Mouse (Mus musculus) hindbrain, embryonic 11.5 days (tissue): ENCODE results near the gene Tns2. TPM values are rescaled to one million over a fixed set of nuclear protein-coding genes. Genes with fewer than 3 reads are reported as not detected.

Experiments
- ATAC-seq: fragments of 200-750 bp; cut with Nextera tagmentation; 2 replicates; pipeline ENCODE4 v1.8.0; 2017; ENCODE audit warnings: mild to moderate bottlenecking, moderate TSS enrichment, moderate library complexity; ENCODE audit not compliant: low FRiP score
- DNase-seq: peaks from one replicate; pipeline ENCODE4 v3.0.0-alpha.2; 2015; ENCODE audit warnings: low spot score
- H3K27ac ChIP-seq: fragments of 300-500 bp; sonication (generic); 2 replicates; pipeline ENCODE4 v1.5.1; 2014; ENCODE audit warnings: mild to moderate bottlenecking, low read depth, low read length
- H3K27me3 ChIP-seq: fragments of 300-500 bp; sonication (generic); 2 replicates; pipeline ENCODE4 v1.6.1; 2014; ENCODE audit warnings: mild to moderate bottlenecking, low read length, moderate library complexity, mixed read lengths; ENCODE audit not compliant: control insufficient read depth, insufficient read depth
- H3K36me3 ChIP-seq: fragments of 300-500 bp; sonication (generic); 2 replicates; pipeline ENCODE4 v1.6.1; 2014; ENCODE audit warnings: mild to moderate bottlenecking, low read length, moderate library complexity, mixed read lengths; ENCODE audit not compliant: control insufficient read depth, insufficient read depth
- H3K4me1 ChIP-seq: fragments of 300-500 bp; sonication (generic); replicated peaks from 2 replicates; pipeline ENCODE4 v1.6.1; 2014; ENCODE audit warnings: low read length, mixed read lengths; ENCODE audit not compliant: control insufficient read depth, insufficient read depth
- H3K4me2 ChIP-seq: fragments of 300-500 bp; sonication (generic); replicated peaks from 2 replicates; pipeline ENCODE4 v1.6.1; 2014; ENCODE audit warnings: mild to moderate bottlenecking, low read depth, low read length
- H3K4me3 ChIP-seq: fragments of 300-500 bp; sonication (generic); 2 replicates; pipeline ENCODE4 v1.5.1; 2014; ENCODE audit warnings: low read depth, low read length
- H3K9ac ChIP-seq: fragments of 300-500 bp; sonication (generic); 2 replicates; pipeline ENCODE4 v1.6.1; 2014; ENCODE audit warnings: low read depth, low read length
- H3K9me3 ChIP-seq: fragments of 300-500 bp; sonication (generic); 2 replicates; pipeline ENCODE4 v1.6.1; 2016; ENCODE audit warnings: low read length; ENCODE audit not compliant: control insufficient read depth
- WGBS: fragments of 180-500 bp; shearing (Covaris S2); extraction: QIAGEN DNeasy Blood & Tissue Kit; methylation state at CpG from one replicate; pipeline ENCODE4 v1.1.7; 2014; 5-methylcytosine and 5-hydroxymethylcytosine counted together
- polyA plus RNA-seq: library from polyadenylated mRNA; unstranded; fragments of >200 nt; fragmentation: Nextera tagmentation; extraction: Ambion mirVana; gene quantifications from 2 replicates; pipeline ENCODE4 v1.2.1, GENCODE M21; 2014

Gene Tns2
- polyA plus RNA-seq, 1 experiment from 2014 or later: 8.0 TPM

DNA sequence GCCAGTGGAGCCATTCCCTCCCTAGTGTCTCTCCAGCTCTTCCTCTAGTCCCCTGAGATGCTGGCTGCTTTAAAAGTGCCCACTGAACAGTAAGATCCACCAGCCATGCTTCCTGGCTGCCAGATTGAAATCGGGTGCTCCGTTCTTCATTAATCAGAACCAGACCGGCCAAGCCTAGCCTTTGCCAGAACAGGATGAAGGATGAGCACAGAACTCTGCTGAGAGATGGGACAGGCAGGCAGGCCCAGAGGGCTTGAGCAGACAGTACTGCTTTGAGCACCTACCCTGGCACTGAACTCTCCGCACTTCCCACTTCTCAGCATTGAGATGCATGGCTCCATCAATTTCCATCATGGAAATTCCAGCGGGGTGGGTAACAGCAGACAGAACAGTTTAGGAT, 953 bp upstream of the Tns2 start:
- Histone ChIP-seq H3K4me1 (peaks cover 14% of the 10 kb centered on the region), H3K27ac (no peak overlapping the region), H3K9ac (no peak overlapping the region), H3K36me3 (no peaks in the 10 kb centered on the region; the same call in 1 of the 2 replicates), H3K9me3 (no peaks in the 10 kb centered on the region), H3K27me3 (0 out of 2 replicates have a peak, but pooled peaks cover 5% of the 10 kb centered on the region), H3K4me3 (no peak overlapping the region), H3K4me2 (no peak overlapping the region)
- DNase-seq (no peak), ATAC-seq (no peak)
- 38% methylated on average over 5 of the region's 5 CpGs for WGBS

DNA sequence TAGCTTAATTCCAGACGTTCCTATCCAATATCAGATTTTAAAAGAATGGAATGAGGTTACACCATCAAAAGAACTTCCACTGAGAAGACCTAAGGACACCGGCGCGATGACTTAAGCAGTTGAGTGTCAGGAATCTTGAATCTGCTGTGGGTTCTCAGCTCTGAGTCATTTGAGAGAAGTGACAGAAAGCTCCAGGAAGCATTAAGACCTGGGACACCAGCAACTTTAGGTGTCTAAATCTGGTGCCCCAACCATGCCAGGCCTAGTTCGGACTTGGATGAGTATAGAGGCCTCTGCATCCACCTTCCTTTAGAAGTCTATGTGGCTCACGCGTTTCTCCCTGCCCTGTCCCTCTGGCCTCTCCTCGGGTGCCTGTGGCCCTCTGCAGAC, 447 bp upstream of the Tns2 start:
- Histone ChIP-seq H3K4me3 (peak overlapping the region; percentile 44), H3K36me3 (no peaks in the 10 kb centered on the region; the same call in 1 of the 2 replicates), H3K9ac (peak overlapping the region; percentile 50), H3K4me2 (peak overlapping the region; percentile 87), H3K4me1 (peaks cover 16% of the 10 kb centered on the region), H3K27me3 (0 out of 2 replicates have a peak, but pooled peaks cover 5% of the 10 kb centered on the region), H3K27ac (no peak overlapping the region), H3K9me3 (no peaks in the 10 kb centered on the region)
- DNase-seq (no peak), ATAC-seq (no peak)
- WGBS: 22% methylated on average over 8 of the region's 8 CpGs

- Histone ChIP-seq H3K4me1 (peaks cover 16% of the 10 kb centered on the region), H3K4me3 (no peak overlapping the region; the same call in 1 of the 2 replicates), H3K9me3 (no peaks in the 10 kb centered on the region), H3K27ac (0 out of 2 replicates have a peak overlapping the region, but pooled peaks have one; percentile 24), H3K36me3 (no peaks in the 10 kb centered on the region), H3K9ac (0 out of 2 replicates have a peak overlapping the region, but pooled peaks have one; percentile 50), H3K4me2 (peak overlapping the region; percentile 87), H3K27me3 (peaks cover 14% of the 10 kb centered on the region)
- no peak for ATAC-seq
- 25% methylated on average over 10 of the region's 10 CpGs for WGBS
- DNase-seq: peak; percentile 33
Observed at GRCm38 (mm10) chr15:102100996-102101671, 921 bp downstream of the Tns2 start.

- ATAC-seq (no peak), DNase-seq (peak; percentile 19)
- Histone ChIP-seq H3K9me3 (no peaks in the 10 kb centered on the region), H3K4me2 (no peak overlapping the region), H3K9ac (no peak overlapping the region), H3K27ac (peak overlapping the region; percentile 17; the same call in 1 of the 2 replicates), H3K4me1 (peaks cover 19% of the 10 kb centered on the region), H3K27me3 (peaks cover 21% of the 10 kb centered on the region), H3K4me3 (no peak overlapping the region), H3K36me3 (no peaks in the 10 kb centered on the region)
- 26% methylated on average over 11 of the region's 11 CpGs for WGBS
Observed at GRCm38 (mm10) chr15:102101672-102102541, 1.7 kb downstream of the Tns2 start.

DNA sequence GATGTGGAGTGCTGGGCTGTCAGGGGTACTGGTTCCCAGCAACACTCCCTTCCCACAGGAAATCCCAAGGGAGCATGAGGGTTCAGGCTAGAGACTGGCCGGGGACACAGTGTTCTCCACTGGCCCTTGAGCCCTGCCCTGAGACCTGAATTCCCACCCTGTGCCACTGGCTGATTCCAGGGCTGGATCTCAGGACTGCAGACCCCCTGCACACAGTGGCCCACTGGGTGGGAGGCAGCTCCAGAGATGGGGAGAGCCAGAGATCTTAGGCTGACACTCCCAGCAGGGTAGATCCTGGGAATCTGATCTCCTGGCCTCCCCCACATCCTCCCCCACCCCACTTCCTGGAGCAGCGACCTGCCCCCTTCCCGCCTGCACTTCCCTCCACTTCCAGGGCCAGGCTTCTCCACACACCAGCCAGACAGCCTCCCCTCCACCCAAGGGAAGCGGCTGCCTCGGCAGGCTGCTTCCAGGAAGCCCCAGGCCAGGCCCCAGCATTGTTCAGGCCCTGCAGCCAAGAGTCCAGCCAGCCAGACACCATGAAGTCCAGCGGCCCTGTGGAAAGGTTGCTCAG, 2.4 kb downstream of the Tns2 start:
- Histone ChIP-seq H3K9ac (no peak overlapping the region; the same call in 1 of the 2 replicates), H3K4me3 (no peak overlapping the region), H3K4me1 (peaks cover 21% of the 10 kb centered on the region), H3K36me3 (no peaks in the 10 kb centered on the region), H3K27ac (peak overlapping the region; percentile 17; the same call in 1 of the 2 replicates), H3K4me2 (0 out of 2 replicates have a peak overlapping the region, but pooled peaks have one; percentile 4), H3K9me3 (no peaks in the 10 kb centered on the region), H3K27me3 (peaks cover 28% of the 10 kb centered on the region)
- ATAC-seq (no peak), DNase-seq (peak; percentile 29)
- 10% methylated on average over 6 of the region's 6 CpGs for WGBS

DNA sequence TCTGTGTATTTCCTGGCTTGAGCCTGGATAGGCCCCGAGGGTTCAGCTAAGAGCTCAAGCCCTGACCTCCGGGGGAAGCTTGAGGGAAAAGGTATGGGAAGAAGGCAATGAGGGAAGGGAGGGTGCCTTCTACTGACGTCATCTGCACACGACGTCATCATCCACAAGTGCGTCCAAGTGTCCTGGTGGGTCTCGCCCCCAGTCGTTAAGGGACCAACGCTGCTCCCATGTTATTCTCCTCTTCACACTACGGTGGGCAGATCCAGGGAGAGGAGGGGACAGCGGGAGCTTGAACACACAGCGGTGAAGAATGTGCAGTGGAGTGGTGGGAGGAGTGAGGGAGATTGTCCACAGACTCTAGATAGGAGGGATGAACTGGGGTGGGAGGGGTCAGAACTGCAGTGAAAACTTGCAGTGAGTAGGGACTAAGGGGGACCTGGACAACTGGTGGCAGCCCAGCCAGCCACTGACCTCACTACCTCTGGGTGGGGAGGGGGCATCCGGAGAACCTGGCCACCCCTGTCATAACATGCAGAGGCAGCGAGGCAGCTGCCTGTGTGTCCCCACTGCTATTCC, 3.2 kb downstream of the Tns2 start:
- WGBS: 3% methylated on average over 14 of the region's 14 CpGs
- Histone ChIP-seq H3K4me3 (0 out of 2 replicates have a peak overlapping the region, but pooled peaks have one; percentile 3), H3K36me3 (no peaks in the 10 kb centered on the region), H3K4me1 (peaks cover 21% of the 10 kb centered on the region), H3K4me2 (peak overlapping the region; percentile 13; the same call in 1 of the 2 replicates), H3K27me3 (peaks cover 29% of the 10 kb centered on the region), H3K9ac (no peak overlapping the region; the same call in 1 of the 2 replicates), H3K9me3 (no peaks in the 10 kb centered on the region), H3K27ac (0 out of 2 replicates have a peak overlapping the region, but pooled peaks have one; percentile 17)
- peak; percentile 48 for DNase-seq
- ATAC-seq: no peak

DNA sequence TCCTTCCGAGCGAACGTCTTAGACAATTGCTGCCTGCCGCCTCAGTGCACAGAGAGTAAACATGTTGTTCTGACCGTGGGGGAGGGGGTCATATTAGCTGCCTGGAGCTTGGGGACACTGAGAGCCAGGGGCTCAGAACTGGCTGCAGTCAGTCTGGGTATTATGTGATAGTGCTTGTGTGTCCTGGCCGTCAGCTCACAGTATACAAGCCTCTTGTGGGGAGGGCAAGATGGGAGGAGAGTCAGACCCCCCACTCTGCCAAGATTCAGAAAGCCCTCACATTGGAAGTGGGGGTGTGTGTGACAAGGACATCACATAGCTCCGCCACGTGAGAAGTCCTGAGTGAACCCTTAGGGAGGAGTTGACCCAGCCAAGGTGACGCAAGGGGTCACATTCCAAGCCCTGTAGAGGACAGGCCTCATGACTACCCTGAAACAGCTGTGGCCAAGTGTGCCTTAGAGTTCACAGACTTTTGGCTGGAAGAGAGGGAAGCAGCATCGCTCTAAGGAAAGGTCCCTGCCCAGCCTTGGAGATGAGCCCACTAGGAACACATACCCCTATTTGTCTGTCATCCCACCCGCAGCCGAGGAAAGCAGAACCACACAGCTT, 3.8 kb downstream of the Tns2 start:
- H3K4me1 ChIP-seq: peaks cover 21% of the 10 kb centered on the region
- 0 out of 2 replicates have a peak overlapping the region, but pooled peaks have one; percentile 9 for H3K27ac ChIP-seq
- H3K36me3 ChIP-seq: no peaks in the 10 kb centered on the region
- no peaks in the 10 kb centered on the region for H3K9me3 ChIP-seq
- H3K27me3 ChIP-seq: peaks cover 29% of the 10 kb centered on the region
- H3K4me3 ChIP-seq: 0 out of 2 replicates have a peak overlapping the region, but pooled peaks have one; percentile 3
- WGBS: 21% methylated on average over 12 of the region's 12 CpGs
- DNase-seq (peak; percentile 33), ATAC-seq (no peak)
- peak overlapping the region; percentile 13; the same call in 1 of the 2 replicates for H3K4me2 ChIP-seq
- H3K9ac ChIP-seq: no peak overlapping the region; the same call in 1 of the 2 replicates

- H3K27me3 ChIP-seq: peaks cover 29% of the 10 kb centered on the region
- 66% methylated on average over 5 of the region's 5 CpGs for WGBS
- no peak overlapping the region for H3K9ac ChIP-seq
- H3K4me3 ChIP-seq: no peak overlapping the region
- H3K9me3 ChIP-seq: no peaks in the 10 kb centered on the region
- ATAC-seq (no peak), DNase-seq (no peak)
- no peaks in the 10 kb centered on the region for H3K36me3 ChIP-seq
- H3K4me2 ChIP-seq: no peak overlapping the region
- peaks cover 21% of the 10 kb centered on the region for H3K4me1 ChIP-seq
- H3K27ac ChIP-seq: no peak overlapping the region
Observed at GRCm38 (mm10) chr15:102105360-102105759, 5.1 kb downstream of the Tns2 start.
